In the genomic region with DNA sequence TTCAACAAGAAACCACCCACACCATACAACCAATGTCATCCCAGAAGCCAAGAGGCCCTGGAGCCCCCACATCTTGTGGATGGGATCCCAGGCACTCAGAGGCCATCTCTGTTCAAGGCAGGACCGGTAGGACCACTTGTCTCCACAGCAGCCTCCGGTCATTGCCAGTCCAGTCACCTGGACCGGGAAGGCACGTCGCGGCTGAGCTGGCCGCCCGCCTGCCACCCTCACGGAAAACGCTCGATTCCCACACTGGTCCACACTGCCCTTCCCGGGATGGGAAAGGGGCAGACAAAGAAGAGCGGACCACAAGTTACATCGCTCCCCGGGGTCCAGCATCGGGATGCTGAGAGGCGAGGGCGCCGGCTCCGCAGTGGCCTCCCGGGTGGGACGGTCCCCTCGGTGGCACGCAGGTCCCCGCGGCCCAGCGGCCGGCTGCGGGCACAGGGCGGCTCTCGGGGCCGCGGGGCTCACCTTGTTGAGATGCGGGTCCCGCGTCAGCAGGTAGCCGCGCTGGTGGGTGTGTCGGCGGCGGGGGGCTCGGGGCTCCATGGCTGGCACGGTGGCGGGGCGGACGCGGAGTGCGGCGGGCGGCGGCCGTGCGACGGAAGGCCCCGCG, we compare ENCODE assay signal across 8 mouse cellular contexts. TPM values are rescaled to one million over a fixed set of nuclear protein-coding genes. Genes with fewer than 3 reads are reported as not detected.
DNase-seq lines count a peak whose midpoint lies in the region; ATAC-seq and TF ChIP-seq lines count a peak whose summit lies in the region.

No protein-coding gene starts in this region.

- H3K9ac ChIP-seq in forebrain, embryonic 14.5 days (ENCODE audit: low read length): peak overlapping the region; percentile 77

- H3K9me3 ChIP-seq in erythroblast, embryonic 14.5 days (ENCODE audit: control insufficient read depth, low read length): no peaks in the 10 kb centered on the region
- H3K9me3 ChIP-seq in forebrain, embryonic 14.5 days (replicated peaks; ENCODE audit: control insufficient read depth, low read length): no peaks in the 10 kb centered on the region

- under 1% methylated on average over 51 of the region's 56 CpGs for WGBS in forebrain, embryonic 14.5 days
- 10% methylated on average over 22 of the region's 56 CpGs for WGBS in macrophage (ENCODE audit: missing documents)

- H3K27ac ChIP-seq in brown adipose tissue, adult 24 weeks (replicated peaks; ENCODE audit: low read depth, low read length): peak overlapping the region; percentile 35; the same call in 1 of the 2 replicates
- H3K27ac ChIP-seq in forebrain, embryonic 14.5 days (ENCODE audit: low read depth, low read length): peak overlapping the region; percentile 27; the same call in 1 of the 2 replicates
- H3K27ac ChIP-seq in left cerebral cortex, adult 2 months: peak overlapping the region; percentile 91
- H3K27ac ChIP-seq in macrophage: no peak overlapping the region

- peak; percentile 11 for DNase-seq in forebrain, embryonic 14.5 days (ENCODE audit: low spot score)
- DNase-seq in left cerebral cortex, adult 2 months (ENCODE audit: extremely low spot score in 1 of 2, low spot score in 2 of 2): peak; percentile 27 to 55
- DNase-seq in right cerebral cortex, postnatal 25 days: peak; percentile 57

- no peak for ATAC-seq in erythroblast, adult 5-6 weeks (replicated peaks; ENCODE audit: low FRiP score, poor library complexity, severe bottlenecking)
- ATAC-seq in forebrain, embryonic 14.5 days: peak; percentile 75
- ATAC-seq in hematopoietic stem cell, adult 5-6 weeks (replicated peaks in 1 of 2; ENCODE audit: insufficient read depth in 1 of 2, low FRiP score in 2 of 2, low TSS enrichment in 1 of 2, low read depth in 1 of 2, poor library complexity in 2 of 2, severe bottlenecking in 2 of 2): peak; percentile 13 to 38; a peak in 2 of 4 replicates

- H3K4me1 ChIP-seq in erythroblast, embryonic 14.5 days (ENCODE audit: control insufficient read depth): peaks cover 15% of the 10 kb centered on the region
- no peaks in the 10 kb centered on the region for H3K4me1 ChIP-seq in brown adipose tissue, adult 24 weeks (ENCODE audit: control insufficient read depth, insufficient read depth, insufficient read length, low read length)
- H3K4me1 ChIP-seq in forebrain, embryonic 14.5 days (ENCODE audit: control insufficient read depth, insufficient read depth, low read length): no peaks in the 10 kb centered on the region

- H3K4me3 ChIP-seq in erythroblast, embryonic 14.5 days (replicated peaks): peak overlapping the region; percentile 77
- H3K4me3 ChIP-seq in brown adipose tissue, adult 24 weeks (ENCODE audit: insufficient read depth, low read depth, low read length): peak overlapping the region; percentile 75
- peak overlapping the region; percentile 64 for H3K4me3 ChIP-seq in forebrain, embryonic 14.5 days (ENCODE audit: low read depth, low read length)
- H3K4me3 ChIP-seq in left cerebral cortex, adult 2 months: peak overlapping the region; percentile 92
- peak overlapping the region; percentile 7; the same call in 1 of the 2 replicates for H3K4me3 ChIP-seq in macrophage (ENCODE audit: inconsistent target)

- no peak for TF ChIP-seq CTCF in left cerebral cortex, adult 2 months (IDR thresholded peaks at IDR 0.05)

- H3K36me3 ChIP-seq in erythroblast, embryonic 14.5 days (ENCODE audit: control insufficient read depth): no peaks in the 10 kb centered on the region
- H3K36me3 ChIP-seq in forebrain, embryonic 14.5 days (ENCODE audit: control insufficient read depth, insufficient read depth, low read length): no peaks in the 10 kb centered on the region
- H3K36me3 ChIP-seq in macrophage (ENCODE audit: inconsistent target): no peaks in the 10 kb centered on the region

- H3K4me2 ChIP-seq in forebrain, embryonic 14.5 days (ENCODE audit: low read length): peak overlapping the region; percentile 78

- intact Hi-C loops in left cerebral cortex, adult 2 months (cut with DNase I): loop anchor here (1.0 to 5.0 kb wide), 2 partner anchors 47 to 68 kb away; partner anchors contain the start of gene Prss35

- H3K79me2 ChIP-seq in macrophage (ENCODE audit: inconsistent target): no peaks in the 10 kb centered on the region

- peaks cover 13% of the 10 kb centered on the region for H3K27me3 ChIP-seq in erythroblast, embryonic 14.5 days (ENCODE audit: control insufficient read depth)
- no peaks in the 10 kb centered on the region for H3K27me3 ChIP-seq in forebrain, embryonic 14.5 days (replicated peaks; ENCODE audit: control insufficient read depth, insufficient read depth, low read length)

RNA-seq across cellular contexts. Expression of gene Me1, which starts 0.4 kb away (rescaled TPM):
- polyA plus RNA-seq in erythroblast, embryonic 14.5 days (2012): 0.03 and 0.05 TPM in 2 replicates
- 0.58 TPM in 1 of 2 replicates, not detected in the other for total RNA-seq in erythroblast, adult 5-6 weeks (2015; ENCODE audit: low replicate concordance)
- 2.8 TPM in 1 of 2 replicates, not detected in the other for total RNA-seq in erythroblast, adult 5-6 weeks (2017; ENCODE audit: low replicate concordance)
- 817 and 987 TPM in 2 replicates for polyA plus RNA-seq in brown adipose tissue, adult 24 weeks (2012; ENCODE audit: insufficient read depth, insufficient read length, missing spikeins)
- 13.8 and 19.1 TPM in 2 replicates for polyA plus RNA-seq in forebrain, embryonic 14.5 days (2014; fragmentation: Nextera tagmentation; extraction: Ambion mirVana)
- total RNA-seq in hematopoietic stem cell, adult 5-6 weeks (2017): 0.25 and 0.69 TPM in 2 replicates
- total RNA-seq in left cerebral cortex, adult 2 months (2021): 10 to 100 TPM; 47.7 to 51.6 TPM
- total RNA-seq in macrophage (2018; cell fraction: chromatin; rRNA removed): 1 to 10 TPM in 5 of 26 experiments, under 1 TPM in 19, not detected in 2; 0.25 to 6.7 (median 0.67) TPM
- total RNA-seq in macrophage (2018; cell fraction: cytosol; rRNA removed): 1 to 10 TPM in 17 of 26 experiments, under 1 TPM in 9; 0.65 to 5.4 (median 1.8) TPM
- 1 to 10 TPM in 13 of 26 experiments, under 1 TPM in 13; 0.18 to 5.3 (median 1.0) TPM for total RNA-seq in macrophage (2018; cell fraction: nucleus; rRNA removed)
- polyA plus RNA-seq in macrophage (2018): 0.80 to 2.6 TPM (median 0.87 TPM) in 3 replicates

RNA-seq across cellular contexts. Expression of gene Prss35, which starts 48.1 kb away (rescaled TPM):
- polyA plus RNA-seq in erythroblast, embryonic 14.5 days (2012): not detected in 2 replicates
- total RNA-seq in erythroblast, adult 5-6 weeks (2015; ENCODE audit: low replicate concordance): not detected in 2 replicates
- not detected in 2 replicates for total RNA-seq in erythroblast, adult 5-6 weeks (2017; ENCODE audit: low replicate concordance)
- polyA plus RNA-seq in brown adipose tissue, adult 24 weeks (2012; ENCODE audit: insufficient read depth, insufficient read length, missing spikeins): not detected in 2 replicates
- 0.84 and 1.3 TPM in 2 replicates for polyA plus RNA-seq in forebrain, embryonic 14.5 days (2014; fragmentation: Nextera tagmentation; extraction: Ambion mirVana)
- total RNA-seq in hematopoietic stem cell, adult 5-6 weeks (2017): not detected in 2 replicates
- total RNA-seq in left cerebral cortex, adult 2 months (2021): 1 to 10 TPM; 2.0 to 2.5 TPM
- 1 to 10 TPM in 1 of 26 experiments, not detected in 25; 4.7 TPM for total RNA-seq in macrophage (2018; cell fraction: chromatin; rRNA removed)
- total RNA-seq in macrophage (2018; cell fraction: cytosol; rRNA removed): not detected
- total RNA-seq in macrophage (2018; cell fraction: nucleus; rRNA removed): under 1 TPM in 1 of 26 experiments, not detected in 25; 0.34 TPM
- not detected in 3 replicates for polyA plus RNA-seq in macrophage (2018)

Comparison
In these comparisons a context has a peak if more than half of its experiments do, and no peak if none do; other contexts are left out.
1. H3K4me3 ChIP-seq: peak in every context shown above with its lines; median percentile 92 in left cerebral cortex, adult 2 months; 77 in erythroblast, embryonic 14.5 days; 75 in brown adipose tissue, adult 24 weeks; 64 in forebrain, embryonic 14.5 days; 7 in macrophage.
2. RNA of gene Me1, which starts 0.4 kb away (polyA plus RNA-seq): 817 to 987 TPM in brown adipose tissue, adult 24 weeks; 13.8 to 19.1 TPM in forebrain, embryonic 14.5 days, 0.80 to 2.6 TPM in macrophage and 0.03 to 0.05 TPM in erythroblast, embryonic 14.5 days; every median in the first group is over 10 times any median in the second.
3. Peak in every context shown above with its lines, with median percentiles within 50 percentile points of each other: DNase-seq.